Mouse (Mus musculus) G1E (cell line): ENCODE results near the gene Nckap1l.

ENCODE experiments used
- CTCF ChIP-seq: IDR thresholded peaks from 2 replicates; pipeline ENCODE4 v1.5.1; 2012; ENCODE audit warnings: low read depth, low read length, inconsistent platforms, mixed read lengths
- GATA1 ChIP-seq: IDR thresholded peaks from 2 replicates; pipeline ENCODE4 v1.6.1; 2012; ENCODE audit warnings: borderline replicate concordance, low read length, inconsistent platforms, mixed read lengths
- TAL1 ChIP-seq: conservative IDR thresholded peaks from 2 replicates; pipeline ENCODE4 v1.6.1; 2012; ENCODE audit warnings: low read depth, low read length, inconsistent platforms, mixed read lengths

GRCm38 (mm10) chr15:103501186-103501585, 47.6 kb downstream of the Nckap1l start:
- TF ChIP-seq CTCF (no peak), GATA1 (no peak), TAL1 (no peak)
